Mouse (Mus musculus) C2C12 (cell line): Measurements from ENCODE around the gene Dag1.

Experiments used
- CTCF ChIP-seq: IDR thresholded peaks from one replicate; pipeline ENCODE4 v1.5.1; 2011; ENCODE audit not compliant: control insufficient read depth, insufficient read depth, insufficient read length
- MAX ChIP-seq: IDR thresholded peaks from one replicate; pipeline ENCODE4 v1.6.1; 2011; ENCODE audit warnings: mild to moderate bottlenecking, control low read depth

GRCm38 (mm10) chr9:108251877-108252276, 11.9 kb downstream of the Dag1 start:
- TF ChIP-seq CTCF = no peak
- TF ChIP-seq MAX = no peak
